Mouse (Mus musculus) CH12.LX (cell line): Measurements from ENCODE around the gene Hist1h1d. TPM values are rescaled to one million over a fixed set of nuclear protein-coding genes. Genes with fewer than 3 reads are reported as not detected.
A peak's percentile ranks its signal among the peaks of the same experiment; 100 is the strongest.

Experiments used
- DNase-seq: peaks from one replicate; pipeline ENCODE4 v3.0.0-alpha.2; 2013; ENCODE audit errors: extremely low read depth
- H3K27ac ChIP-seq: 2 replicates; pipeline ENCODE4 v1.5.1; 2012; ENCODE audit warnings: low read depth, mild to moderate bottlenecking, control low read depth, moderate library complexity; ENCODE audit not compliant: insufficient read depth
- H3K27me3 ChIP-seq: replicated peaks from 2 replicates; pipeline ENCODE3; 2012; ENCODE audit warnings: inconsistent platforms
- H3K36me3 ChIP-seq, 2 experiments: replicated peaks in 1 of 2; 2 replicates each; pipeline versions ENCODE3 to v1.6.1; 2012; ENCODE audit warnings: inconsistent platforms in 1 of 2, low read length in 1 of 2, mild to moderate bottlenecking in 1 of 2, mixed read lengths in 1 of 2, moderate library complexity in 1 of 2; ENCODE audit not compliant: control insufficient read depth in 1 of 2, insufficient read depth in 1 of 2
- H3K4me1 ChIP-seq, 2 experiments: 2 replicates each; pipeline ENCODE4 v1.6.1; 2012; ENCODE audit warnings: inconsistent platforms in 1 of 2, moderate library complexity in 1 of 2; ENCODE audit not compliant: insufficient read depth in 2 of 2, control insufficient read depth in 1 of 2
- H3K4me2 ChIP-seq: 2 replicates; pipeline ENCODE4 v1.6.1; 2012; ENCODE audit warnings: low read depth, mild to moderate bottlenecking, control low read depth; ENCODE audit not compliant: poor library complexity, insufficient read depth, severe bottlenecking
- H3K4me3 ChIP-seq, 3 experiments: fragments of 150-350 bp in 1 of 3; sonication (generic) in 1 of 3; replicated peaks in 1 of 3; 2 replicates each; pipeline versions ENCODE3 to v1.5.1; 2011 to 2012; ENCODE audit warnings: low read depth in 2 of 3, low read length in 2 of 3, mild to moderate bottlenecking in 2 of 3, moderate library complexity in 2 of 3, control low read depth in 1 of 3, improper control_type of control experiment in 1 of 3, inconsistent platforms in 1 of 3, mixed read lengths in 1 of 3; ENCODE audit not compliant: poor library complexity in 1 of 3
- H3K79me2 ChIP-seq: replicated peaks from 2 replicates; pipeline ENCODE4 v1.6.1; 2012; ENCODE audit warnings: mild to moderate bottlenecking, moderate library complexity; ENCODE audit not compliant: control insufficient read depth, poor library complexity, insufficient read depth, severe bottlenecking; ENCODE audit errors: extremely low read depth
- H3K9ac ChIP-seq: 2 replicates; pipeline ENCODE4 v1.6.1; 2012; ENCODE audit warnings: low read depth, mild to moderate bottlenecking, control low read depth, moderate library complexity; ENCODE audit not compliant: insufficient read depth
- H3K9me3 ChIP-seq: replicated peaks from 2 replicates; pipeline ENCODE3; 2012; ENCODE audit warnings: low read length, inconsistent platforms, mixed read lengths
- CHD1 ChIP-seq: IDR thresholded peaks from 2 replicates; pipeline ENCODE4 v1.6.1; 2012; ENCODE audit warnings: low read depth, low read length, improper control_type of control experiment, inconsistent platforms
- CHD2 ChIP-seq: IDR thresholded peaks from 2 replicates; pipeline ENCODE4 v1.6.1; 2011; ENCODE audit warnings: low read length, improper control_type of control experiment
- CTCF ChIP-seq, 2 experiments: IDR thresholded peaks in 1 of 2; conservative IDR thresholded peaks in 1 of 2; 2 replicates each; pipeline ENCODE4 v1.5.1; 2011 to 2012; ENCODE audit warnings: low read depth in 2 of 2, low read length in 2 of 2, improper control_type of control experiment in 1 of 2, inconsistent platforms in 1 of 2, mild to moderate bottlenecking in 1 of 2, moderate library complexity in 1 of 2
- HCFC1 ChIP-seq: IDR thresholded peaks from 2 replicates; pipeline ENCODE4 v1.6.1; 2012; ENCODE audit warnings: low read depth, mild to moderate bottlenecking, inconsistent platforms, low read length, improper control_type of control experiment
- IRF4 ChIP-seq: IDR thresholded peaks from 2 replicates; pipeline ENCODE4 v1.6.1; 2014; ENCODE audit warnings: low read depth, mild to moderate bottlenecking, inconsistent platforms, low read length, improper control_type of control experiment
- JUND ChIP-seq: conservative IDR thresholded peaks from 2 replicates; pipeline ENCODE4 v1.6.1; 2011; ENCODE audit warnings: low read depth, low read length, improper control_type of control experiment
- MAFK ChIP-seq: IDR thresholded peaks from 2 replicates; pipeline ENCODE4 v1.6.1; 2011; ENCODE audit warnings: low read length, improper control_type of control experiment; ENCODE audit not compliant: insufficient replicate concordance
- MAX ChIP-seq: IDR thresholded peaks from 2 replicates; pipeline ENCODE4 v1.6.1; 2011; ENCODE audit warnings: low read length, improper control_type of control experiment
- MXI1 ChIP-seq: IDR thresholded peaks from 2 replicates; pipeline ENCODE4 v1.6.1; 2011; ENCODE audit warnings: mild to moderate bottlenecking, low read depth, low read length, improper control_type of control experiment
- POLR2AphosphoS2 ChIP-seq: IDR thresholded peaks from 2 replicates; pipeline ENCODE4 v1.6.1; 2011; ENCODE audit warnings: low read depth, low read length, improper control_type of control experiment
- SIN3A ChIP-seq: IDR thresholded peaks from 2 replicates; pipeline ENCODE4 v1.6.1; 2012; ENCODE audit warnings: low read length, improper control_type of control experiment, inconsistent platforms
- TBP ChIP-seq: conservative IDR thresholded peaks from 2 replicates; pipeline ENCODE4 v1.6.1; 2011; ENCODE audit warnings: low read depth, low read length, improper control_type of control experiment
- TCF12 ChIP-seq: IDR thresholded peaks from 2 replicates; pipeline ENCODE4 v1.6.1; 2014; ENCODE audit warnings: low read depth, mild to moderate bottlenecking, inconsistent platforms, low read length, improper control_type of control experiment
- USF2 ChIP-seq: conservative IDR thresholded peaks from 2 replicates; pipeline ENCODE4 v1.6.1; 2011; ENCODE audit warnings: low read depth, low read length, improper control_type of control experiment
- ZC3H11A ChIP-seq: IDR thresholded peaks from 2 replicates; pipeline ENCODE4 v1.6.1; 2012; ENCODE audit warnings: low read depth, mild to moderate bottlenecking, inconsistent platforms, low read length, improper control_type of control experiment
- dilution Hi-C: fragments of 300-500 bp; cut with MboI; formaldehyde crosslinking; loops from 2 replicates; pipeline ENCODE4 v1.14.3; 2020; ENCODE audit warnings: low sequenced_read_pairs; ENCODE audit not compliant: extremely low pct_unique_long_range_greater_than_20kb, extremely low pct_ligation_motif_present
- in situ Hi-C: fragments of 300-500 bp; cut with MboI; formaldehyde crosslinking; loops from 3 replicates; pipeline ENCODE4 v1.14.3; 2019; ENCODE audit warnings: low sequenced_read_pairs, low pct_ligation_motif_present, low pct_unique_long_range_greater_than_20kb, mixed read lengths
- polyA plus RNA-seq: library from polyadenylated mRNA; unstranded; fragments of >175 nt; gene quantifications from 2 replicates; pipeline ENCODE4 v1.2.1, GENCODE M21; 2012; ENCODE audit warnings: low read depth; ENCODE audit not compliant: insufficient read length
- total RNA-seq, 2 experiments: library from RNA; depleted of rRNA; stranded (reverse); fragments of 300-350 nt in 1 of 2; fragments of >200 nt in 1 of 2; gene quantifications; 2 replicates each; pipeline ENCODE4 v1.2.3; 2012 to 2014

Gene Hist1h1d
- total and polyA plus RNA-seq, 3 experiments = 0.14 to 112 (median 2.3) TPM

- peak; percentile 60 for TF ChIP-seq JUND
- peak; percentile 49 for TF ChIP-seq IRF4
- peak; percentile 84 for TF ChIP-seq TCF12
- peak; percentile 98 for TF ChIP-seq POLR2AphosphoS2
- TF ChIP-seq, all 38 proteins: peak for 25; not testable (repeated sequence) for 13
Observed at GRCm38 (mm10) chr13:23561883-23562659, 9.0 kb downstream of the Hist1h1d start, which contains the start of gene Hist1h3e (continued).

- TF ChIP-seq TCF12 = peak; percentile 65; the same call in 1 of the 2 replicates
- no peak for TF ChIP-seq ZC3H11A
- 0 out of 2 replicates have a peak, but pooled peaks have one; percentile 69 for TF ChIP-seq MAFK
- peak; percentile 16; the same call in 1 of the 2 replicates for TF ChIP-seq CHD1
- TF ChIP-seq USF2 = no peak
- peak; percentile 5; the same call in 1 of the 2 replicates for TF ChIP-seq SIN3A
- peak; percentile 93 for TF ChIP-seq TBP
- TF ChIP-seq CHD2 = peak; percentile 24; the same call in 1 of the 2 replicates
- TF ChIP-seq POLR2AphosphoS2 = no peak
- TF ChIP-seq HCFC1 = peak; percentile 50; the same call in 1 of the 2 replicates
- 0 out of 2 replicates have a peak, but pooled peaks have one; percentile 8 for TF ChIP-seq MAX
- peak in 1 of 2 experiments; percentile 59; a peak in 2 of 4 replicates for TF ChIP-seq CTCF (conservative IDR thresholded peaks at IDR 0.05 in 1 of 2, IDR thresholded peaks at IDR 0.05 in 1 of 2; ENCODE audit: low read depth in 2 of 2, low read length in 2 of 2)
- TF ChIP-seq MXI1 = 0 out of 2 replicates have a peak, but pooled peaks have one; percentile 5
- dilution Hi-C loops = no loop called here
- in situ Hi-C loops = loop anchor here (25.0 kb wide), 1 partner anchor 1826 kb away; the partner anchor contains the start of gene Hist1h4j
Observed at GRCm38 (mm10) chr13:23562699-23563462, 9.8 kb downstream of the Hist1h1d start.

More at GRCm38 (mm10) chr13:23562699-23563462, 9.8 kb downstream of the Hist1h1d start:
- Histone ChIP-seq H3K4me1 (peaks cover 3 to 22% of the 10 kb centered on the region in 2 experiments; a peak in 2 of 4 replicates), H3K9me3 (no peaks in the 10 kb centered on the region), H3K4me2 (peak overlapping the region; percentile 99), H3K27ac (peak overlapping the region; percentile 97), H3K27me3 (no peaks in the 10 kb centered on the region), H3K4me3 (peak overlapping the region; percentile 35 to 58 (median 49)), H3K36me3 (no peaks in the 10 kb centered on the region), H3K79me2 (no peaks in the 10 kb centered on the region), H3K9ac (peak overlapping the region; percentile 100)
- peak; percentile 76 for DNase-seq
